33 mouse cellular contexts compared by ENCODE assay signal in genomic region chrX:139891387-139891786, GRCm38 (mm10). TPM values are rescaled to one million over a fixed set of nuclear protein-coding genes. Genes with fewer than 3 reads are reported as not detected.
"Had no signal": no experiment of that assay in that cellular context is flagged by ENCODE, and none has a peak within 500 bp of the region (broad histone marks: within the 10 kb centered on the region; RNA-seq: fewer than 3 reads in every experiment).

No protein-coding gene starts in this region.

- H3K4me2 ChIP-seq: limb, embryonic 12.5 days; limb, embryonic 13.5 days; limb, embryonic 15.5 days; liver, embryonic 12.5 days; liver, embryonic 13.5 days; liver, embryonic 15.5 days; lung, embryonic 14.5 days; lung, embryonic 15.5 days; midbrain, embryonic 11.5 days; midbrain, embryonic 12.5 days; midbrain, embryonic 13.5 days; midbrain, embryonic 15.5 days; neural tube, embryonic 12.5 days had no signal

- H3K27ac ChIP-seq: left cerebral cortex, adult 2 months; limb, embryonic 10.5 days; limb, embryonic 12.5 days; limb, embryonic 13.5 days; limb, embryonic 15.5 days; liver, embryonic 12.5 days; liver, embryonic 13.5 days; liver, embryonic 14.5 days; liver, embryonic 15.5 days; lung, embryonic 15.5 days; macrophage; midbrain, embryonic 10.5 days; midbrain, embryonic 12.5 days; midbrain, embryonic 13.5 days; midbrain, embryonic 15.5 days; neural tube, embryonic 12.5 days had no signal

- H3K9me3 ChIP-seq: limb, embryonic 10.5 days; limb, embryonic 12.5 days; limb, embryonic 13.5 days; limb, embryonic 15.5 days; liver, embryonic 12.5 days; liver, embryonic 13.5 days; liver, embryonic 15.5 days; lung, embryonic 15.5 days; midbrain, embryonic 10.5 days; midbrain, embryonic 12.5 days; midbrain, embryonic 13.5 days; midbrain, embryonic 15.5 days; neural tube, embryonic 12.5 days had no signal

- H3K9ac ChIP-seq: limb, embryonic 12.5 days; limb, embryonic 13.5 days; limb, embryonic 15.5 days; liver, embryonic 12.5 days; liver, embryonic 13.5 days; liver, embryonic 14.5 days; liver, embryonic 15.5 days; liver, postnatal 0 days; lung, embryonic 14.5 days; lung, embryonic 15.5 days; midbrain, embryonic 12.5 days; midbrain, embryonic 13.5 days; midbrain, embryonic 15.5 days; neural tube, embryonic 12.5 days had no signal

- ATAC-seq: liver, embryonic 12.5 days; liver, postnatal 0 days; lung, postnatal 0 days; midbrain, embryonic 13.5 days; midbrain, embryonic 15.5 days; midbrain, embryonic 16.5 days had no signal

- H3K36me3 ChIP-seq: limb, embryonic 10.5 days; limb, embryonic 12.5 days; limb, embryonic 13.5 days; limb, embryonic 15.5 days; liver, embryonic 12.5 days; liver, embryonic 13.5 days; liver, embryonic 15.5 days; lung, embryonic 15.5 days; midbrain, embryonic 10.5 days; midbrain, embryonic 12.5 days; midbrain, embryonic 13.5 days; midbrain, embryonic 15.5 days; neural tube, embryonic 12.5 days had no signal

- H3K4me3 ChIP-seq: left cerebral cortex, adult 2 months; limb, embryonic 10.5 days; limb, embryonic 12.5 days; limb, embryonic 13.5 days; limb, embryonic 15.5 days; liver, embryonic 12.5 days; liver, embryonic 13.5 days; liver, embryonic 15.5 days; lung, embryonic 15.5 days; megakaryocyte, embryonic 14.5 days; midbrain, embryonic 10.5 days; midbrain, embryonic 12.5 days; midbrain, embryonic 13.5 days; midbrain, embryonic 15.5 days; myocyte; neural tube, embryonic 12.5 days had no signal

- H3K27me3 ChIP-seq: limb, embryonic 12.5 days; limb, embryonic 15.5 days; liver, embryonic 12.5 days; liver, embryonic 13.5 days; liver, embryonic 15.5 days; lung, embryonic 15.5 days; midbrain, embryonic 15.5 days; neural tube, embryonic 12.5 days had no signal

- DNase-seq: left cerebral cortex, postnatal 4 days; liver; liver, embryonic 13.5 days; liver, postnatal 0 days; lung, adult 18-20 months; lung, adult 2 months; lung, embryonic 14.5 days; lung, postnatal 10 days; lung, postnatal 14 days; lung, postnatal 36 days; lung, postnatal 4 days; midbrain, embryonic 14.5 days had no signal

- H3K4me1 ChIP-seq: limb, embryonic 10.5 days; limb, embryonic 12.5 days; limb, embryonic 13.5 days; limb, embryonic 15.5 days; liver, embryonic 12.5 days; liver, embryonic 13.5 days; liver, embryonic 15.5 days; lung, embryonic 15.5 days; megakaryocyte, embryonic 14.5 days; midbrain, embryonic 10.5 days; midbrain, embryonic 12.5 days; midbrain, embryonic 13.5 days; midbrain, embryonic 15.5 days; neural tube, embryonic 12.5 days had no signal

RNA-seq across cellular contexts. Expression of gene Morc4, which starts 19.9 kb away (rescaled TPM):
- total RNA-seq: monocyte, adult 5-6 weeks had no signal
